Mouse (Mus musculus) MEL-GATA-1-ER (cell line): Measurements from ENCODE around the gene Glt1d1.
A peak's percentile ranks its signal among the peaks of the same experiment; 100 is the strongest.

ENCODE experiments used
- DNase-seq: peaks from one replicate; pipeline ENCODE4 v3.0.0-alpha.2; 2012; ENCODE audit warnings: low read depth; ENCODE audit errors: extremely low read depth

The Glt1d1 gene

DNA sequence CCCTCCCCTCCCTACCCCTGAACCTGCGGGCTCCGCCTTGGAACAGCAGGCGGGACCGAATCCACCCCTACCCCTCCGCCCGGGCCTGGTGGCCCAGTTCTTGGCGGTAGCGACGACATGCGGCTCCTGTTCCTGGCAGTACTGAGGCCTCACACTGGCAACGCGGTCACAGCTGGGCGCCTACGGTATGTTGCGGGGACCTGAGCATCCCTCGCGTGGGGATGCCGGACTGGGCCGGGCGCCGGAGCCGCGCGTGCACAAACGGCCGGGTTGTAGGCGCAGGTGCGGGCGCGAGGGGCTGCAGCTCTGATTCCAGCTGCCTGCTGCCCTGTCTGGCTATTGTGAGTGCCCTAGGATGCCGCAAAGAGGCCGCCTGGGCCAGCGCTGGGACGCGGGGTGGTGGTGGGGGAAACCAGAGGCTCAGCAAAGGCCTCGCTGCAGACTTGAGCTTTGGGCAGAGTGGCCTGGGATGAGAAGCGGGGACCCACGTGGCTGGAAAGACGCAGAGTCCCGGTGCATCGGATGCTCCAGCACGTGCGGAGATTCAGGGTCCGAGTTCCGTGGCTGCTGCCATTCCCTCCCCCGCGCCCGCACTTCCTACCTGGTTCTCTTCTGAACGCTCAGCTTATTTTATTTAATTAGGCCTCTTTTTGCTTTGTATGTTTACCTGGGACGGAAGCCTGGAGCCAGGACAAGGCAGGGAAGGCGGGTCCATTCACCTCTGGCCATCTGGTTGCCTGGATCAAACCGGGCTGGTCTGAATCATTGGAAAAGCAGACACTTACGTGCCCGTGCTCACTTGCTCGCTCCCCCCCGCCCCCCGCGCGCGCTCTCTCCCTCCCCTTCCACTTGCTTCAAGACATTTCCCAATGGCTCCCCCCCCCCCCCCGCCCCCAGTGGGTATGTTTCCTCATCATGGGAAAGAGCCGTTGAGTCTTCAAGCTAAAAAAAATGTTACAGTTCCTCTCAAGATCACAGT is at the start of gene Glt1d1, which contains the start of gene Slc15a4:
Gene Glt1d1 (plus strand): TSS at position 96 of the 979 bp plus-strand sequence.
Gene Slc15a4 (minus strand): TSS at position 731 of the 979 bp plus-strand sequence.
- no peak for DNase-seq

GRCm38 (mm10) chr5:127583658-127584057 is 48.4 kb upstream of the Glt1d1 start:
- no peak for DNase-seq

- DNase-seq: no peak
Measured at GRCm38 (mm10) chr5:127587854-127588253, 44.2 kb upstream of the Glt1d1 start.

DNA sequence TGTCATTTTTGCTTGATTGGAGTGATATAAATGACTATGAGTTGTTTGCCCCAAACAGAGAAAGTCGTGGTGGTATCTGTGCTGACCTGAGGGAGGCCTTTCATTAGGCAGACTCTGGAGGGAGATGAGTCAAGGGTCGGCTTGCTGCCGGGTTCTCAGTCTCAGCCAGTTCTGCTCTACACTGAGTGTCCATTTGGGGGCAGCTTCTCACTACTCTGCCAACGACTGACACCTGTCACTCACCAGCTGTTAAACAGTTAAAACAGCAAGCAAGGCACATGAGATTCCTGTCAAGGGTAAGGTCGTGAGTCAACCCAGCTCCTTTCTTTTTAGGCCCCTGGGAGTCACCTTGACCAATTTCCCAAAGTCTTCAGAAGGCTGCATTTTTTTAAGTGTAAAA is 39.7 kb upstream of the Glt1d1 start:
- DNase-seq: no peak

GRCm38 (mm10) chr5:127592854-127593253 is 39.2 kb upstream of the Glt1d1 start:
- no peak for DNase-seq

GRCm38 (mm10) chr5:127595676-127596075 is 36.4 kb upstream of the Glt1d1 start:
- DNase-seq: no peak

- DNase-seq: no peak
Measured at GRCm38 (mm10) chr5:127596862-127597261, 35.2 kb upstream of the Glt1d1 start.

- no peak for DNase-seq
Measured at GRCm38 (mm10) chr5:127602996-127603395, 29.1 kb upstream of the Glt1d1 start.

DNA sequence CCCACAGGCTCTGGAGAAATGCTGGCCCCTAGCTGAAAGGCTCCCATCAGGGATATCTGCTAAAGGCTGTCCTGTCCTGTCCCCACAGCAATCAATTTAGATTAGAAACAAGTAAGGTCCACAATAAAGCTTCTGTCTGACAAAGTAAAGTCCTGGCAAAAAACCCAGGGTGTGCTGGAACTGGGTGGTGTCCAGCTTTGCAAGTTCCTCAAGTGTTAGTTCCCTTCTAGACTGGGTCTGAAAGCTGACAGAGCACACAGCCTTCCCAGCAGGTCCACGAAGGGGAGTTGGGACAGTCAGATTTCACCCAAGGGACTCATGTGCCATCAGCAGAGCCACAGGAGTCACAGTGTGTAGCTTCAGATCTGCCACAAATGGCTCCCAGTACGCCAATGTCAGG is 24.6 kb upstream of the Glt1d1 start:
- no peak for DNase-seq

GRCm38 (mm10) chr5:127609191-127609714 is 22.8 kb upstream of the Glt1d1 start:
- no peak for DNase-seq

DNA sequence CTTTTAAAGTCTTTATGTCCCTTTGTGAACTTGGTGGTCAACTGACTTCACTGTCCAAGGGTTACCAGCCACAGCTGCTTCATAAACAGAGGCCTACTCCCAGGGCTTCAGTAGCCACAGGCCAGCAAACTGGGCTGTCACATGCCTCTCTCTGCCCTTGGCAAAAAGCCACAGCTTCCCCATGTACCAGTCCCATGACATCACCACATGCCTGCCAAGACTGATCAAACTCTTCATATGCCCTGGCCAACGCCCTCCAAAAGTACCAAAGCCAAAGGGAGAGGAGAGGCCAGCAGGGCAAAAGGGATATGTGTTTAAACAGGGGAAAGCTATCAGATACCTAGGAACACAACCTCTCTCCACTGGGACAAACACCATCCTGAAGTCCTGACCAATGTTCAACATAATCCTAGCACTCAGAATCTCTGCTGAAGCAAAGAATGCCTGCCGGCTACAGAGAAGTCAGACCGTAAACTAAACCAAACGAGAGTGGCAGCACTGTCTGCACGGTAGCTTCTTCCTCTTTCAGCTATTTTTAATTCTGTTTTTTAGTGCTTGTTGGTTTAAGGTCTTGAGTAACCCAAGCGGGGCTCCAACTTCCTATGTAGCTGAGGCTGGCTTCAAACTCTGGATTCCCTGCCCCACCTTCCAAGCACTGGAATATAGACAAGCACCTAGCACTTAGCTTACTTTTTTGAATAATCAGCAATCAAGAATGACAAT is 21.1 kb upstream of the Glt1d1 start:
- DNase-seq: no peak

DNA sequence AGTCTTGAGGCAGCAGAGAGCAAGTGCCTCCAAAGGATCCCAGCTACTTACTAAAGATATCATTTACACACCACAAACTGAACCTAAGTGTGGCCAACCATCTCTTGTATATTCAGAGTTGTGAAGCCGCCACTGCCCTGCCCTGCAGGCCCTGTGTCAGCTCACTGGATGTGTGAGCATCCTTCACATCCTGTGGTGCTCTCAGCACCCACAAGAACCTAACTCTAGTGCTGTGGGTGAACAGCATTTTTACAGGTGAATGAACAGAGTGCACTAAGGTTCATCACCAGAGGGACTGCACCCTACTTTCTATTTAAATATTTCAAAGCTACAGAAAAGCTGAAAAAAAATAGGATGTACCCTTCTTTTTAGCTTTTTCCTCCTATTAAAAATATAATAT is 20.2 kb upstream of the Glt1d1 start:
- no peak for DNase-seq

DNA sequence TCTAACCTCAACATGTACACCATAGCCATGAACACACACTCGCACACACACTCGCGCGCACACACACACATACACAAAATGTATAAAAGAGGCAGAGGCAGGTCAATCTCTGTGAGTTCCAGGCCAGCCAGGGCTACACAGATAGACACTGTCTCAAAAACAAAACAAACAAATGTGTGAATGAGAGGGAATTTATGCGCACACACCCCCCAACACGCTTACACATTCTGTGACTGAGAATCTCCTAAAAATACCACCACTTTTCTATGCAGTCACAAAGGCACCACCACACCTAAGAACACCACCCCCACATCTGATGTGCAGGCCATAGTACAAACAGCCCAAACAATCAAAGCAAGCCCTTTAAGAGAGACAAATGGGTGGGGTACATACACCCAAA is 19.7 kb upstream of the Glt1d1 start:
- no peak for DNase-seq

- no peak for DNase-seq
Measured at GRCm38 (mm10) chr5:127615459-127615858, 16.6 kb upstream of the Glt1d1 start.

- DNase-seq: no peak
Measured at GRCm38 (mm10) chr5:127616151-127616550, 15.9 kb upstream of the Glt1d1 start.

DNA sequence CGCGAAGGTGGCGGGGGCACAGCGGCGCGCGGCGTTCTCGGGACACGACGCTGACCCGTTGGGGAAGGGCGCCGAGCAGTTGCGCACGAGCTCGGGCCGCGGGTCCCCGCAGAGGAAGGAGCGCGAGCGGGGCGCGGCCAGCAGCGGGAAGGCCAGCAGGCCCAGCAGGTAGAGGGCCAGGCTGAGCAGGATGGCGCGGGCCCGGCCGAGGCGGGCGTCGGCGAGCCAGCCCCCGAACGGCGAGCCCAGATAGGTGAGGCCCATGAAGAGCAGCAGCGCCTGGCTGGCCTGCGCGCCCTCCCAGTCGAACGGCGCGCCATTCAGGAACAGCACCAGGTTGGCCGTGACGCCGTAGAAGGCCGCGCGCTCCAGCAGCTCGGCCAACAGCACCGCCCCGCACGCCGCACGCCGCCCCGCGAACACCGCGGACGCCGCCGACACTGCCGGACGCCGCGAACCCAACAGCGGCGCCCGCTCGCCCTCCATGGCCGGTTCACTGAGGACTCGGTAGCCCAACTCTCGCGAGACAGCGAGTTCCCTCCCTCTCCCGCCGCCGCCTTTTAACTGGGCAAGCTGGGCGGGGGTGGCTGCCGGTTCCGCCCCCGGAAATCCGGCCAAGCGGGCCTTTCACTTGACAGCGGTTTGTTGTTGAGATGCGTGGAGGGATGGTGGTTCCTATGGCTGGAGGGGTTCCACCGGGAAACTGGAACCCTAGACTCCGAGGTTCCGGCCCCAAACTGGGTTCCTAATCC is 15.0 kb upstream of the Glt1d1 start:
- DNase-seq: peak; percentile 84

GRCm38 (mm10) chr5:127618834-127619233 is 13.2 kb upstream of the Glt1d1 start:
- DNase-seq: no peak

GRCm38 (mm10) chr5:127620371-127620770 is 11.7 kb upstream of the Glt1d1 start:
- no peak for DNase-seq

DNA sequence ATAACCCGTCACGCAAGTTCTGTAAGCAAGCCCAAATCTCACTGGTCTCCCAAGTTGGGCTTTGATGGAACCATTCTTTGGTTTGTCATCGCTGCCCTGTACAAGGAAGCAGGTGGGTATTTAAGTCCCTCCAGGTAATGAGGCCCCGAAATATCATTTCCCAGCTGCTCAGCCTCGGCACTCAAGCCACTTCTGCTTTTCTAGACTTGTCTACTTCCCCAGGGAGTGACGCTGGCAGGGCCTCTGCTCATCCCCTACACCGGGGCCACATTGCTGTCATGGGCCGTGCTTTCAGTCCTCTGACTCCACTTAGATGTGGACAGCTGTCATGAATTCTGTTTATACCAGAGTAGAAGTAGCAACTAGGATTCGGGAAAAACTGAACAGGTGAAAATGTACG is 11.0 kb upstream of the Glt1d1 start:
- peak; percentile 67 for DNase-seq

DNA sequence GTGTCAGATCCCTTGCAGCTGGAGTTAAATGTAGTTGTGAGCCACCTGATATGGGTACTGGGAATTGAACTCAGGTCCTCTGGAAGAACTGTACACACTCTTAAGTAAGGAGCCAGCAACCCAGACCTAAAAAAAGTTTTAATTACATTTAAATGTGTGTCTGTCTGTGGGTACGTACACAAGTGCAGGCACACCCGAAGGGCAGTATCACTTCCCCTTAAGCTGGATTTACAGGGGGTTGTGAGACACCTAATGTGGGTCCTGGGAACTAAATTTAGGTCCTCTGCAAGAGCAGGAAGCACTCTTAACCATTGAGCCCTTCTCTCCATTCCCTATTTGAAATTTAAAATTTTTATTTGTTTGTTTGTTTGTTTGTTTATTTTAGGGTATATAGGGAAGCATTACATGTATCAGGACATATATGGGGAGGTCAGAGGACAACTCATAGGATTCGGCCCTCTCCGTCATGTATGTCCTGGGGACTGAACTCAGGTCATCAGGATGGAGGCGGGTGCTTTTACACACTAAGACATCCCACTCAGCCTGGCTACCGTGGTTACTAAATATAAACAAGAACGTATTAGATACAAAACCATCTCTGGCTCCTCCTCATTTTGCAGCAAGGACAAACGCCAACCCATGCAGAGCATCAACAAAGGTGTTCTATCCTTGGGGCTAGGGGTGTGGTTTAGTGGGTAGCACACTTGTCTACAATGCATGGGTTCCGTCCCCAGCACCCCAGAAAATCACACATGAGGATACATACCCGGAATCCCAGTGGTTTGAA is 7.4 kb upstream of the Glt1d1 start:
- DNase-seq: no peak

- no peak for DNase-seq
Measured at GRCm38 (mm10) chr5:127627242-127627641, 4.8 kb upstream of the Glt1d1 start.
